Mouse (Mus musculus) G1E (cell line): ENCODE measurements at regions not wholly inside any gene's neighbourhood (a gene's known extent, or its start where the extent isn't known, plus 50 kb on each side); places are given as distances from the start of the nearest gene placed in this dataset.

ENCODE experiments used
- ATAC-seq: 2 replicates; pipeline ENCODE4 v1.8.0; 2016; ENCODE audit warnings: mild to moderate bottlenecking; ENCODE audit not compliant: insufficient number of reproducible peaks, poor library complexity, low FRiP score, severe bottlenecking; ENCODE audit errors: extremely low read depth
- DNase-seq: peaks from one replicate; pipeline ENCODE4 v3.0.0; 2012; ENCODE audit warnings: low spot score
- H3K27me3 ChIP-seq: 2 replicates; pipeline ENCODE4 v1.6.1; 2012; ENCODE audit warnings: mild to moderate bottlenecking, low read length, inconsistent platforms; ENCODE audit not compliant: insufficient read depth
- H3K36me3 ChIP-seq: replicated peaks from 2 replicates; pipeline ENCODE3; 2012; ENCODE audit warnings: mild to moderate bottlenecking, inconsistent platforms
- H3K4me1 ChIP-seq: 2 replicates; pipeline ENCODE4 v1.6.1; 2012; ENCODE audit warnings: low read depth, low read length, inconsistent platforms, mixed read lengths; ENCODE audit not compliant: insufficient read depth
- H3K4me3 ChIP-seq: 2 replicates; pipeline ENCODE4 v1.5.1; 2012; ENCODE audit warnings: low read depth, mild to moderate bottlenecking, inconsistent platforms, low read length, moderate library complexity, mixed read lengths
- H3K9me3 ChIP-seq: replicated peaks from 2 replicates; pipeline ENCODE4 v1.6.1; 2012; ENCODE audit warnings: inconsistent platforms
- CTCF ChIP-seq: IDR thresholded peaks from 2 replicates; pipeline ENCODE4 v1.5.1; 2012; ENCODE audit warnings: low read depth, low read length, inconsistent platforms, mixed read lengths
- GATA1 ChIP-seq: IDR thresholded peaks from 2 replicates; pipeline ENCODE4 v1.6.1; 2012; ENCODE audit warnings: borderline replicate concordance, low read length, inconsistent platforms, mixed read lengths
- GATA2 ChIP-seq: IDR thresholded peaks from 2 replicates; pipeline ENCODE4 v1.6.1; 2012; ENCODE audit warnings: low read depth, low read length, inconsistent platforms, borderline replicate concordance
- POLR2AphosphoS5 ChIP-seq: IDR thresholded peaks from 2 replicates; pipeline ENCODE4 v1.6.1; 2012; ENCODE audit warnings: low read depth, low read length, inconsistent platforms; ENCODE audit not compliant: insufficient replicate concordance
- TAL1 ChIP-seq: conservative IDR thresholded peaks from 2 replicates; pipeline ENCODE4 v1.6.1; 2012; ENCODE audit warnings: low read depth, low read length, inconsistent platforms, mixed read lengths

DNA sequence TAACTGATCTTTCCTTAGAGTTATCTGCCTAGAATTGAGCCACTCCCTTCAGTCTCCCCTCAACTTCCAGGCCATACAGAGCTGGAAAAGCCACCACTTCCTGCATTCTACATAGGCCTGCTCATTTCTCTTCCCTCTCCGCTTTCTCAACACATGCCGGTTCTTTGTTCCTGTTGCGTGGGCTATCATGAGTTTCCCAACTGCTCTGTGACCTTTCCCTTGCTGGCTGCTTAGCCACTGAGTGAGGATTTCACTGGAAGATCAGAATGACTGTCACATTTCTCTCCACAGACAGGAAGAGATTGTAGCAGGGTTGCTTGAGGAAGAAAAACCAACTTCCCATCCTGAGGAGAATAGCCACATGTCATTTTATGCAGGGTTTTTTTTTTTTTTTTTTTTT, 1133.6 kb upstream of the A1bg start:
- ATAC-seq = no peak

DNA sequence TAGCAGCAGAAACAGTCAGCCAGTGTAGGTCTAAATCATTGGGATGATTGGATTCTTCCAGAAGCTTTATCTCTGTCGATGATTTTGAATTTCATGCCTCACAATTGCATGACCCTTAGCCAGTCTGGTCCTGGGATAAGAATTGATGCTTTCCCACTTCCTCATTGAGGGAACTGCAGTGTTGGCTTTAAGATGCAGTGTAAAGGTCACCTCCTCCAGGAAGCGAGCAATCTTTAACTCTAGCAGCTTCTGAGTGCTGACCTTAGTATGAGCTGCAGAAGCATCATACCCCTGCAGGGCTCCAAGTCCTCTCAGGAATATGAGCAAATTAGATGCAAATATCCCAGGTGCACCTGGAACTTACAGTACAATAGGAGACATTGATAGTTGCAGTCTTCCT, 1132.2 kb upstream of the A1bg start:
- peaks cover 13% of the 10 kb centered on the region; the same call in 1 of the 2 replicates for H3K4me1 ChIP-seq
- H3K4me3 ChIP-seq = no peak overlapping the region
- DNase-seq = no peak
- TF ChIP-seq GATA2 (no peak), TAL1 (no peak), POLR2AphosphoS5 (no peak), CTCF (no peak), GATA1 (no peak)
- H3K9me3 ChIP-seq = peaks cover 4% of the 10 kb centered on the region
- no peak for ATAC-seq
- peaks cover 2% of the 10 kb centered on the region for H3K36me3 ChIP-seq
- H3K27me3 ChIP-seq = no peaks in the 10 kb centered on the region

More for the DNA sequence above, 1133.6 kb upstream of the A1bg start:
- Histone ChIP-seq H3K4me3 (no peak overlapping the region), H3K36me3 (peaks cover 2% of the 10 kb centered on the region), H3K27me3 (no peaks in the 10 kb centered on the region), H3K9me3 (no peaks in the 10 kb centered on the region), H3K4me1 (peaks cover 16% of the 10 kb centered on the region; the same call in 1 of the 2 replicates)
- TF ChIP-seq GATA1 = no peak
- TF ChIP-seq POLR2AphosphoS5 = no peak
- no peak for TF ChIP-seq CTCF
- no peak for TF ChIP-seq TAL1
- no peak for TF ChIP-seq GATA2
- no peak for DNase-seq

DNA sequence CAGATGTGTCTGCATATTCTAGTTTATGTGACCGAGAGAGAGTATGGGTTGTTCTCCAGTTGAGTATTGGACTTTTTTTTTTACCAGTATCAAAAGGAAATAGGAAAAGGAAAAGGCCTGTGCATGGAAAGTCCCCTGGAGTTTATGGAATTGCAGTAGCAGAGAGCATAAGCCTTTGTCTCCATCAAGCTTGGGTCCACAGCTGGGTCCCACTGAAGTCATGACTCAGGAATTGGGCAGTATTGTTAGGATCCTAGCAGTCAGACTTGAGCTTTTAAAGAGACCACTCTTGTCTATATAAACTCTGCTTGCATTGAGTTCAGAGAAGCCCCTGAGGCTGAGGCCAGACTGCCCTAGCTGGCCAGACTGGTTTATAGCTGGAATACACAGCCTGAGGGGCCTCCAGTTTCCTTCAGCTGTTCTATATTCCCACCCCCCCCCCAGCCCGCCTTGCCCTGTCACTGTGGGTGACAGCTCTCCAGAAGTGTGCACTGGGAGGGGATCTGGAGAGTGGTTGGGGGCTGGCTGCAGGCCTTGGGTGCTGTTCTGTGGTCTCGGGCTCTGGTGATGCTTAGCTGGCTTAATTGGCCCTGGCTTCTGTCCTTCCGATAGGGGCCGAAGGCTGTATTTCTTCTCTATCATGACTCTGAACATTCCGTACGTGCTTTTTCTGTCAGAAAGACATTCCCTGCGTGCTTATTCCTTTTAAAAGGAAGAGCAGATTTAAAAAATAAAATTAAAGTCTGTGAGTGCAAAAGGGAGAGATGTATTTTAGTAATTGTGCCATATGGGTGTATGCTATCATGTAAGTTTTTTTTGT, 1130.8 kb upstream of the A1bg start:
- ATAC-seq (no peak), DNase-seq (no peak)
- TF ChIP-seq GATA2 (no peak), GATA1 (no peak), POLR2AphosphoS5 (no peak), TAL1 (no peak), CTCF (no peak)
- Histone ChIP-seq H3K27me3 (no peaks in the 10 kb centered on the region), H3K4me1 (peaks cover 18% of the 10 kb centered on the region), H3K36me3 (peaks cover 7% of the 10 kb centered on the region), H3K9me3 (peaks cover 4% of the 10 kb centered on the region), H3K4me3 (no peak overlapping the region)

DNA sequence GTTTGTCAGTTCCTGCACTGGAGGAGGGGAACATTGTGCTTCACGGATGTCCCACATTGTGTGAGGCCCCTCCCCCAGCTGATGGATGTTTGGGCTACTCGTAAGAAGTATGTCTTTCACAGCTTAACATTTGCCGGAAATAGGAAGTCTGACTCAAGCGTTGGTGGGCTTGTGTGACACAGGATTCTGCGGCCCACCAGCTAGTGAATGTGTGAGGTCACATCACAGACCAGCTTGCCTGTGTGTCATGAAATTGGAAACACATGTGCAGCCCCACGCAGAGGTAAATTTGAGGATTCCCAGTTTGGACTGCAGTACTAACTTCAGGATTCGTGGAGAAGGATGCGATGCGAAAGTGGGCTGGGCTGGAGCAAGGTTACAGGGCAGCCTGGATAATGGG, 1126.6 kb upstream of the A1bg start:
- Histone ChIP-seq H3K4me3 (no peak overlapping the region), H3K9me3 (peaks cover 4% of the 10 kb centered on the region), H3K4me1 (peaks cover 30% of the 10 kb centered on the region), H3K36me3 (peaks cover 6% of the 10 kb centered on the region), H3K27me3 (no peaks in the 10 kb centered on the region)
- TF ChIP-seq POLR2AphosphoS5 (no peak), GATA2 (no peak), CTCF (no peak), TAL1 (no peak), GATA1 (no peak)
- ATAC-seq (no peak), DNase-seq (no peak)

DNA sequence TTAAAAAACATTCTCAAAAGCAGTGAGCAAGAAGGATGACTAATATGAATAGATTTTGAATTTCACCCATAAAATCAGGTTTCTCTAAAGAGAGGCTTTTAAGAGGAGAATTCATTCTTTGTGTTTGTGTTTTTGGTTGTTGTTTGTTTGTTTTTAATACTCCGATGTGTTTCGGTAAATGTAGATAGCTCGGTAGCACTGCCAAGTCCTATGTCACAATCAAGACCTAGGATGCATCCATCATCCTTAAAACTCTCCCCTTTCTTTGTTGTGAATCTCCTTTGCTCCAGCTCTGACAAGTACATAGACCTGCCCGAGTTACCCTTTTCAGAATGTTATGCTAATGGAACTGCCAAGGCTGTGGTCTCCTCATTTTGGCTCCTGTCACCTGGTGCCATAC, 1126.2 kb upstream of the A1bg start:
- H3K4me1 ChIP-seq = peaks cover 32% of the 10 kb centered on the region
- no peak for DNase-seq
- peaks cover 4% of the 10 kb centered on the region for H3K9me3 ChIP-seq
- no peak for TF ChIP-seq CTCF
- TF ChIP-seq GATA1 = no peak
- TF ChIP-seq TAL1 = no peak
- no peak for TF ChIP-seq GATA2
- TF ChIP-seq POLR2AphosphoS5 = no peak
- no peaks in the 10 kb centered on the region for H3K27me3 ChIP-seq
- no peak for ATAC-seq
- H3K36me3 ChIP-seq = peaks cover 5% of the 10 kb centered on the region
- H3K4me3 ChIP-seq = no peak overlapping the region

DNA sequence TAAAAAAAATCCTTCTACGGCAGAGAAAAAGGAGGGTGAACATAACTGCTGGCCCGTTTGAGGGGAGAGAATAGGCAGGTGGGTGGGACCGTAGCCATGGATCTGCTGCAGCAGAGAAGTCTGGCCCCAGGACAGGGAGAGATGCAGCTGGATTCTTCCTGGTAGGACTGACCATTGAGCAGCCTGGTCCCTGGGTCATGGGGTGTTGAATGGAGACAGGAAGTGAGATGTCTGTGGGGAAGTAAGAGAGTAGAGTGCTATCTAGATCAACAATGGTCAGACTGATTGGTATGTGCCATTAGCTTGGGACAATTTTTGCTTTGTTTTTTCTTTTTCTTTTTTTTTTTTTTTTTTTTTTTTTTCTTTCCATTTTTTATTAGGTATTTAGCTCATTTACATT, 1123.5 kb upstream of the A1bg start:
- TF ChIP-seq POLR2AphosphoS5 (no peak), CTCF (no peak), TAL1 (no peak), GATA2 (no peak), GATA1 (no peak)
- H3K36me3 ChIP-seq = peaks cover 10% of the 10 kb centered on the region
- no peaks in the 10 kb centered on the region for H3K27me3 ChIP-seq
- no peak for ATAC-seq
- peaks cover 51% of the 10 kb centered on the region for H3K4me1 ChIP-seq
- no peak for DNase-seq
- no peak overlapping the region for H3K4me3 ChIP-seq
- peaks cover 4% of the 10 kb centered on the region for H3K9me3 ChIP-seq

DNA sequence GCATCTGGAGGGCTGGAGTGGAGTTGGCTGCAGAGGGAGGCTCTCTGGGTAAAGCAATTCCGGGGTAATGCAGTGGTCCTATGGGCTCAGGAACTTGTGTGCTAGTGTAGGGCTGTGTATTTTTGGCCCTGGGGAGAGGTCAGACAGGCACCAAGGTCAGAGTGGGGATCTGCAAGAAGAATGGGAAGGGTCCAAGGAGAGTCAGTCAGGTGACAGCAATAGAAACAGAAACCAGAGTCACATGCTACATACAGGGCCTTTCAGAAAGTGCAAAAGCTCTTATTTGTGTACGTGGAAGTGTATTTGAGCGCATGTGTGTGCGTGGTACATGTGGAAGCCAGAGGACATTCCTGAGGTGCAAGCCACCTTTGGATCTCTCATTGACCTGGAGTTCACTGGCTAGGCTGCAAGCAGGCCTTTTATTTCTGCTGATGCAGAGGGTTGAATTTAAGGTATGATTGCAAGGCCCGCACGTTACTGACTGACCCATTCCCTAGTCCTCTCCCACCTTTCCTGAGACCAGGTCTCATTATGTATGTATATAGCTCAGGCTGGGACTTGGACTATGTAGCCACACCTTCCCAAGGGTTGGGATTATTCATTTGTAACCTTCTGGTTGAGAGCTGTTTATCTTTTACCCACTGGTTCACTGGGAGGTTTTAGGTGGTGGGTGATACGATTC, 1122.0 kb upstream of the A1bg start:
- Histone ChIP-seq H3K4me1 (peaks cover 60% of the 10 kb centered on the region), H3K9me3 (no peaks in the 10 kb centered on the region), H3K27me3 (no peaks in the 10 kb centered on the region), H3K36me3 (peaks cover 10% of the 10 kb centered on the region), H3K4me3 (no peak overlapping the region)
- DNase-seq = no peak
- TF ChIP-seq GATA1 (no peak), TAL1 (no peak), CTCF (no peak), GATA2 (no peak), POLR2AphosphoS5 (no peak)
- no peak for ATAC-seq
